22 mouse cellular contexts compared by ENCODE assay signal in the genomic region with DNA sequence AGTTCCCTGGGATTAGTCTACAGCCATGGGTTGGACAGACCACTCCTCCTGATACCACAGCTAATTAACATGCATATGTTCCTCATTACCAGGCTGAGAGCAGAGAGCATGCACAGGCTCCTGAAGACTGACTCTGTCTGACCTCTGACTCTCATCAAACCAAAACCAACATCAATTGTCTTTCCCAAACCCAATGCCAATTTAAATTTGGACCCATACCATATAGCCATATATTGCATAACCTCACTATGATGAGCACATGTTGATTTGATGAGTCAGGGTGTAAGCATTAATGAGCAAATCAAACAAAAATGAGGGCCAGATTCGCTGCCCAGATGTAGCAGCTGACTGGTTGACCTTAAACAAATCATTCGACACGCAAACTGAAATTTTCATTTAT. TPM values are rescaled to one million over a fixed set of nuclear protein-coding genes. Genes with fewer than 3 reads are reported as not detected.
A peak's percentile ranks its signal among the peaks of the same experiment; 100 is the strongest.
DNase-seq lines count a peak whose midpoint lies in the region; ATAC-seq and TF ChIP-seq lines count a peak whose summit lies in the region.
"Had no signal": no experiment of that assay in that cellular context is flagged by ENCODE, and none has a peak within 500 bp of the region (broad histone marks: within the 10 kb centered on the region; RNA-seq: fewer than 3 reads in every experiment).

No protein-coding gene starts in this region.

- no peaks in the 10 kb centered on the region for H3K36me3 ChIP-seq in midbrain, embryonic 11.5 days (ENCODE audit: control insufficient read depth, insufficient read depth, low read length)
- peaks cover 12% of the 10 kb centered on the region for H3K36me3 ChIP-seq in midbrain, embryonic 13.5 days
- H3K36me3 ChIP-seq in heart, embryonic 11.5 days (ENCODE audit: control insufficient read depth, insufficient read depth, low read length), result no peaks in the 10 kb centered on the region
- H3K36me3 ChIP-seq: heart, embryonic 12.5 days had no signal

- peak; percentile 21 for DNase-seq in embryo, embryonic 10.5 days (ENCODE audit: low spot score)
- no peak for DNase-seq in embryo, embryonic 11 days
- peak; percentile 84 for DNase-seq in midbrain, embryonic 11.5 days (ENCODE audit: low spot score, missing footprints)
- DNase-seq in heart, postnatal 10 days, result no peak
- DNase-seq: adrenal gland, adult 8-10 months; adrenal gland, postnatal 36 days; cerebellum, adult 2 months; cerebellum, postnatal 10 days; gastrocnemius, postnatal 10 days; heart, adult 2 months; heart, postnatal 36 days; kidney, adult 11 months had no signal

- TF ChIP-seq CTCF in cortical plate, adult 2 months (IDR thresholded peaks at IDR 0.05; ENCODE audit: extremely low read depth, insufficient read depth, low read length), result no peak

- 95% methylated on average over 3 of the region's 3 CpGs for WGBS in midbrain, embryonic 11.5 days
- 95% methylated on average over 3 of the region's 3 CpGs for WGBS in midbrain, embryonic 13.5 days
- WGBS in heart, embryonic 11.5 days (ENCODE audit: insufficient replicate concordance), result 86% methylated on average over 3 of the region's 3 CpGs

- H3K9ac ChIP-seq in midbrain, embryonic 11.5 days (ENCODE audit: low read length), result no peak overlapping the region
- H3K9ac ChIP-seq in midbrain, embryonic 13.5 days (replicated peaks), result no peak overlapping the region
- no peak overlapping the region for H3K9ac ChIP-seq in heart, embryonic 11.5 days (ENCODE audit: low read depth, low read length)
- H3K9ac ChIP-seq: heart, embryonic 12.5 days; hindbrain, embryonic 12.5 days had no signal

- no peaks in the 10 kb centered on the region for H3K27me3 ChIP-seq in midbrain, embryonic 11.5 days (ENCODE audit: control insufficient read depth, insufficient read depth, low read length)
- no peaks in the 10 kb centered on the region for H3K27me3 ChIP-seq in midbrain, embryonic 13.5 days
- H3K27me3 ChIP-seq in heart, embryonic 11.5 days (ENCODE audit: control insufficient read depth, insufficient read depth, low read length), result no peaks in the 10 kb centered on the region
- H3K27me3 ChIP-seq: CH12.LX; heart, embryonic 12.5 days; hindbrain, embryonic 12.5 days had no signal

- no peak for TF ChIP-seq POLR2A in cortical plate, adult 2 months (IDR thresholded peaks at IDR 0.05; ENCODE audit: extremely low read depth, insufficient read depth, low read length)

- H3K9me3 ChIP-seq in midbrain, embryonic 11.5 days (ENCODE audit: control insufficient read depth, low read length), result no peaks in the 10 kb centered on the region
- no peaks in the 10 kb centered on the region for H3K9me3 ChIP-seq in midbrain, embryonic 13.5 days
- no peaks in the 10 kb centered on the region for H3K9me3 ChIP-seq in heart, embryonic 11.5 days (replicated peaks; ENCODE audit: control insufficient read depth, low read length)
- H3K9me3 ChIP-seq: forebrain, embryonic 10.5 days; heart, embryonic 12.5 days; hindbrain, embryonic 12.5 days had no signal

- intact Hi-C loops in heart, postnatal 10 days (cut with DNase I), result no loop called here

- no peak overlapping the region for H3K4me3 ChIP-seq in midbrain, embryonic 11.5 days (ENCODE audit: low read depth, low read length)
- H3K4me3 ChIP-seq in midbrain, embryonic 13.5 days (replicated peaks), result no peak overlapping the region
- no peak overlapping the region for H3K4me3 ChIP-seq in cortical plate, adult 2 months (ENCODE audit: insufficient read depth, low read length)
- no peak overlapping the region for H3K4me3 ChIP-seq in heart, embryonic 11.5 days (ENCODE audit: low read depth, low read length)
- H3K4me3 ChIP-seq: forebrain, embryonic 10.5 days; heart, adult 2 months; heart, embryonic 12.5 days; hindbrain, embryonic 12.5 days had no signal

- H3K4me2 ChIP-seq in midbrain, embryonic 11.5 days, result no peak overlapping the region
- no peak overlapping the region for H3K4me2 ChIP-seq in midbrain, embryonic 13.5 days (replicated peaks)
- H3K4me2 ChIP-seq in heart, embryonic 11.5 days, result no peak overlapping the region
- H3K4me2 ChIP-seq: heart, embryonic 12.5 days; hindbrain, embryonic 12.5 days had no signal

- ATAC-seq in midbrain, embryonic 11.5 days (ENCODE audit: low FRiP score), result no peak
- ATAC-seq in midbrain, embryonic 13.5 days, result no peak
- ATAC-seq in heart, embryonic 11.5 days (replicated peaks; ENCODE audit: insufficient number of reproducible peaks, low FRiP score, low TSS enrichment), result no peak
- ATAC-seq: forebrain, embryonic 14.5 days; hindbrain, embryonic 16.5 days had no signal

- H3K4me1 ChIP-seq in midbrain, embryonic 11.5 days (ENCODE audit: control insufficient read depth, insufficient read depth, low read length), result no peaks in the 10 kb centered on the region
- 0 out of 2 replicates have a peak, but pooled peaks cover 3% of the 10 kb centered on the region for H3K4me1 ChIP-seq in midbrain, embryonic 13.5 days (replicated peaks)
- peaks cover 4% of the 10 kb centered on the region for H3K4me1 ChIP-seq in cortical plate, adult 2 months (ENCODE audit: control insufficient read depth, insufficient read depth, low read length)
- no peaks in the 10 kb centered on the region for H3K4me1 ChIP-seq in heart, embryonic 11.5 days (ENCODE audit: control insufficient read depth, insufficient read depth, low read length)
- H3K4me1 ChIP-seq: heart, embryonic 12.5 days; hindbrain, embryonic 12.5 days had no signal

- H3K27ac ChIP-seq in midbrain, embryonic 11.5 days (ENCODE audit: low read depth, low read length), result no peak overlapping the region
- H3K27ac ChIP-seq in midbrain, embryonic 13.5 days, result no peak overlapping the region
- H3K27ac ChIP-seq in cortical plate, adult 2 months (ENCODE audit: insufficient read depth, low read length), result peak overlapping the region; percentile 61; the same call in 1 of the 2 replicates
- no peak overlapping the region for H3K27ac ChIP-seq in heart, embryonic 11.5 days (ENCODE audit: low read depth, low read length)
- H3K27ac ChIP-seq: forebrain, embryonic 10.5 days; heart, adult 2 months; hindbrain, embryonic 12.5 days had no signal

RNA-seq across cellular contexts. Expression of a gene that starts 51.9 kb away (rescaled TPM):
- 81.0 and 84.3 TPM in 2 replicates for polyA plus RNA-seq in midbrain, embryonic 11.5 days (2014; fragmentation: Nextera tagmentation; extraction: Ambion mirVana)
- 153 and 157 TPM in 2 replicates for polyA plus RNA-seq in midbrain, embryonic 13.5 days (2015; fragmentation: Nextera tagmentation; extraction: Ambion mirVana)
- 319 and 365 TPM in 2 replicates for polyA plus RNA-seq in cortical plate, adult 2 months (2012; rRNA removed)
- 0.49 and 1.3 TPM in 2 replicates for polyA plus RNA-seq in heart, embryonic 11.5 days (2014; fragmentation: Nextera tagmentation; extraction: Ambion mirVana)
- total RNA-seq in heart, postnatal 10 days (2021), result under 1 TPM in 1 of 2 experiments, not detected in 1; 0.26 TPM
- total RNA-seq: CH12.LX; common myeloid progenitor, adult 5-6 weeks had no signal

Comparison
In these comparisons a context has a peak if more than half of its experiments do, and no peak if none do; other contexts are left out.
1. DNase-seq: peak in embryo, embryonic 10.5 days (single experiment) and midbrain, embryonic 11.5 days (single experiment); none in embryo, embryonic 11 days (single experiment) and heart, postnatal 10 days (0 of 2).
2. RNA of a gene that starts 51.9 kb away (polyA plus RNA-seq): 319 to 365 TPM in cortical plate, adult 2 months, 153 to 157 TPM in midbrain, embryonic 13.5 days and 81.0 to 84.3 TPM in midbrain, embryonic 11.5 days; 0.49 to 1.3 TPM in heart, embryonic 11.5 days; every median in the first group is over 10 times any median in the second.